Mouse (Mus musculus) embryonic fibroblast, embryonic 13.5 days (primary cell): Measurements from ENCODE around the gene Nags.

Experiments used
- CTCF ChIP-seq: IDR thresholded peaks from 2 replicates; pipeline ENCODE4 v1.5.1; 2011; ENCODE audit warnings: mild to moderate bottlenecking, control low read depth, low read length, moderate library complexity, borderline replicate concordance; ENCODE audit not compliant: insufficient read depth
- POLR2A ChIP-seq: IDR thresholded peaks from 2 replicates; pipeline ENCODE4 v1.6.1; 2011; ENCODE audit warnings: low read depth, mild to moderate bottlenecking, control low read depth, low read length, moderate library complexity

DNA sequence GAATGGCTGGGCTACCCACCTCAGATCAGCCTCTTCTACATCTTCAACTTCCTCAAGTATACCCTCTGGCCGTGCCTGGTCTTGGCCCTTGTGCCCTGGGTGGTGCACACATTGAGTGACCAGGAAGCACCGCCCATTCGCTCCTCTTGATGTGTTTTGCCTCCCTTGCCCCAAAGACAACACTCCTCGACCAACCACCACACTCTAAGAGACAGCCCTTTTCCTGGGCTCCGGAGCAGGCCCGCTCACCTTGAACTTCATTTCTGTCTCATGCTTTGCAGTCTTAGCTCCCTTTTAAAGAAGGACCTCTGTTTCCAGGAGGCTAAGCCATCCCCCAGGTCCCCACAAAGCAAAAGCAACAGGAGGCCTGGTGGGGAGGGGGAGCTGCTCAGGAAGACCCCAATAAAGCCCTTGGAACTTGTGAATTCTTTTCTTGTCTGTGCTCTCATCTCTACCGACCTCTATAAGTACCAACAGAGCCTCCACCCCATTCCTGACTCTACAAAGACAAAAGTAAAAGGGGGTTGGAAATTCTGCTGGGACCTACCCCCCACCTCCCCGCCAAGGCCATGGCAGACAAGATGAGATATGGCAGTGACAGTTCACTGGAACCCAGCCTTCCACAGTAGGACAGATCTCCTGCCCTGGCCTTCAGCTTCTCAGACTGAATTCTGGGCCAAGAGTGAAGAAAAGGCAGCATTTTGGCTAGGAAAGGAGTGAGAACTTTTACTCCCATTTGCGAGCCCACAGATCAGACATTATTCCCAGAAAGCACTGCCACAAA lies 48.5 kb downstream of the Nags start:
- TF ChIP-seq CTCF (no peak), POLR2A (no peak)
